Mouse (Mus musculus) spleen, embryonic (tissue): ENCODE measurements around the gene Cldn4.

Experiments
- CTCF ChIA-PET: fragments of 350-600 bp; sonication (Branson Sonifier 250); formaldehyde crosslinking; loops from one replicate; lab custom pipeline; 2022; lab: Charles Lee

The Cldn4 gene

GRCm38 (mm10) chr5:134933281-134933680, 13.5 kb downstream of the Cldn4 start:
- CTCF ChIA-PET, result interaction anchor here (0.7 to 2.5 kb wide), 2 partner anchors 33 to 63 kb away, joined by 3 to 7 read pairs; no protein-coding TSS in a partner anchor

GRCm38 (mm10) chr5:134932903-134933276, 13.8 kb downstream of the Cldn4 start:
- CTCF ChIA-PET, result interaction anchor here (0.7 to 2.5 kb wide), 2 partner anchors 33 to 64 kb away, joined by 3 to 7 read pairs; no protein-coding TSS in a partner anchor

GRCm38 (mm10) chr5:134932179-134932902, 14.4 kb downstream of the Cldn4 start, which contains the start of gene Mettl27:
TSS of gene Mettl27 (plus strand) at chr5:134932368.
- CTCF ChIA-PET, result interaction anchor here (0.7 to 2.5 kb wide), 2 partner anchors 34 to 64 kb away, joined by 3 to 7 read pairs; no protein-coding TSS in a partner anchor

GRCm38 (mm10) chr5:134929988-134930387, 16.7 kb downstream of the Cldn4 start:
- CTCF ChIA-PET, result no interaction called here

- CTCF ChIA-PET, result no interaction called here
Measured at GRCm38 (mm10) chr5:134926726-134927125, 20.0 kb downstream of the Cldn4 start.

GRCm38 (mm10) chr5:134923141-134923540, 23.6 kb downstream of the Cldn4 start:
- CTCF ChIA-PET, result no interaction called here

- CTCF ChIA-PET, result no interaction called here
Measured at GRCm38 (mm10) chr5:134921106-134921505, 25.6 kb downstream of the Cldn4 start.

GRCm38 (mm10) chr5:134920106-134920687, 26.5 kb downstream of the Cldn4 start:
- CTCF ChIA-PET, result no interaction called here

- CTCF ChIA-PET, result interaction anchor here (0.7 kb wide), 1 partner anchor 43 kb away, joined by 3 read pairs; no protein-coding TSS in a partner anchor
Measured at GRCm38 (mm10) chr5:134919097-134919496, 27.6 kb downstream of the Cldn4 start.

GRCm38 (mm10) chr5:134918071-134918832, 28.5 kb downstream of the Cldn4 start:
- CTCF ChIA-PET, result interaction anchor here (0.7 kb wide), 1 partner anchor 43 kb away, joined by 3 read pairs; no protein-coding TSS in a partner anchor

GRCm38 (mm10) chr5:134915311-134915710, 31.4 kb downstream of the Cldn4 start, which contains the start of gene Cldn13:
TSS of gene Cldn13 (minus strand) at chr5:134915526.
- CTCF ChIA-PET, result no interaction called here

- CTCF ChIA-PET, result no interaction called here
Measured at GRCm38 (mm10) chr5:134914510-134914909, 32.2 kb downstream of the Cldn4 start.

- CTCF ChIA-PET, result no interaction called here
Measured at GRCm38 (mm10) chr5:134913753-134914152, 33.0 kb downstream of the Cldn4 start.

GRCm38 (mm10) chr5:134913352-134913751, 33.4 kb downstream of the Cldn4 start:
- CTCF ChIA-PET, result no interaction called here

GRCm38 (mm10) chr5:134911901-134912300, 34.8 kb downstream of the Cldn4 start:
- CTCF ChIA-PET, result no interaction called here

- CTCF ChIA-PET, result interaction anchor here (1.1 kb wide), 1 partner anchor 59 kb away, joined by 8 read pairs; no protein-coding TSS in a partner anchor
Measured at GRCm38 (mm10) chr5:134907135-134907534, 39.6 kb downstream of the Cldn4 start.

GRCm38 (mm10) chr5:134906633-134907032, 40.1 kb downstream of the Cldn4 start, which contains the start of gene Tmem270:
TSS of gene Tmem270 (minus strand) at chr5:134906733.
- CTCF ChIA-PET, result interaction anchor here (1.1 kb wide), 1 partner anchor 59 kb away, joined by 8 read pairs; no protein-coding TSS in a partner anchor

GRCm38 (mm10) chr5:134901644-134902027, 45.1 kb downstream of the Cldn4 start:
- CTCF ChIA-PET, result no interaction called here

- CTCF ChIA-PET, result no interaction called here
Measured at GRCm38 (mm10) chr5:134901012-134901643, 45.6 kb downstream of the Cldn4 start.

GRCm38 (mm10) chr5:134897596-134897995, 49.1 kb downstream of the Cldn4 start:
- CTCF ChIA-PET, result no interaction called here

- CTCF ChIA-PET, result no interaction called here
Measured at GRCm38 (mm10) chr5:134896965-134897364, 49.8 kb downstream of the Cldn4 start.
